Mouse (Mus musculus) CH12.LX (cell line): ENCODE measurements around the gene Prkar2a. TPM values are rescaled to one million over a fixed set of nuclear protein-coding genes. Genes with fewer than 3 reads are reported as not detected.

Source experiments
- DNase-seq: peaks from one replicate; pipeline ENCODE4 v3.0.0-alpha.2; 2013; ENCODE audit errors: extremely low read depth
- H3K27ac ChIP-seq: 2 replicates; pipeline ENCODE4 v1.5.1; 2012; ENCODE audit warnings: low read depth, mild to moderate bottlenecking, control low read depth, moderate library complexity; ENCODE audit not compliant: insufficient read depth
- H3K27me3 ChIP-seq: replicated peaks from 2 replicates; pipeline ENCODE3; 2012; ENCODE audit warnings: inconsistent platforms
- H3K36me3 ChIP-seq, 2 experiments: replicated peaks in 1 of 2; 2 replicates each; pipeline versions ENCODE3 to v1.6.1; 2012; ENCODE audit warnings: inconsistent platforms in 1 of 2, low read length in 1 of 2, mild to moderate bottlenecking in 1 of 2, mixed read lengths in 1 of 2, moderate library complexity in 1 of 2; ENCODE audit not compliant: control insufficient read depth in 1 of 2, insufficient read depth in 1 of 2
- H3K4me1 ChIP-seq, 2 experiments: 2 replicates each; pipeline ENCODE4 v1.6.1; 2012; ENCODE audit warnings: inconsistent platforms in 1 of 2, moderate library complexity in 1 of 2; ENCODE audit not compliant: insufficient read depth in 2 of 2, control insufficient read depth in 1 of 2
- H3K4me2 ChIP-seq: 2 replicates; pipeline ENCODE4 v1.6.1; 2012; ENCODE audit warnings: low read depth, mild to moderate bottlenecking, control low read depth; ENCODE audit not compliant: poor library complexity, insufficient read depth, severe bottlenecking
- H3K4me3 ChIP-seq, 3 experiments: fragments of 150-350 bp in 1 of 3; sonication (generic) in 1 of 3; replicated peaks in 1 of 3; 2 replicates each; pipeline versions ENCODE3 to v1.5.1; 2011 to 2012; ENCODE audit warnings: low read depth in 2 of 3, low read length in 2 of 3, mild to moderate bottlenecking in 2 of 3, moderate library complexity in 2 of 3, control low read depth in 1 of 3, improper control_type of control experiment in 1 of 3, inconsistent platforms in 1 of 3, mixed read lengths in 1 of 3; ENCODE audit not compliant: poor library complexity in 1 of 3
- H3K79me2 ChIP-seq: replicated peaks from 2 replicates; pipeline ENCODE4 v1.6.1; 2012; ENCODE audit warnings: mild to moderate bottlenecking, moderate library complexity; ENCODE audit not compliant: control insufficient read depth, poor library complexity, insufficient read depth, severe bottlenecking; ENCODE audit errors: extremely low read depth
- H3K9ac ChIP-seq: 2 replicates; pipeline ENCODE4 v1.6.1; 2012; ENCODE audit warnings: low read depth, mild to moderate bottlenecking, control low read depth, moderate library complexity; ENCODE audit not compliant: insufficient read depth
- H3K9me3 ChIP-seq: replicated peaks from 2 replicates; pipeline ENCODE3; 2012; ENCODE audit warnings: low read length, inconsistent platforms, mixed read lengths
- BHLHE40 ChIP-seq: IDR thresholded peaks from 2 replicates; pipeline ENCODE4 v1.6.1; 2011; ENCODE audit warnings: mild to moderate bottlenecking, low read depth, low read length, improper control_type of control experiment
- CHD2 ChIP-seq: IDR thresholded peaks from 2 replicates; pipeline ENCODE4 v1.6.1; 2011; ENCODE audit warnings: low read length, improper control_type of control experiment
- CTCF ChIP-seq, 2 experiments: IDR thresholded peaks in 1 of 2; conservative IDR thresholded peaks in 1 of 2; 2 replicates each; pipeline ENCODE4 v1.5.1; 2011 to 2012; ENCODE audit warnings: low read depth in 2 of 2, low read length in 2 of 2, improper control_type of control experiment in 1 of 2, inconsistent platforms in 1 of 2, mild to moderate bottlenecking in 1 of 2, moderate library complexity in 1 of 2
- ELF1 ChIP-seq: IDR thresholded peaks from 2 replicates; pipeline ENCODE4 v1.6.1; 2014; ENCODE audit warnings: low read depth, mild to moderate bottlenecking, inconsistent platforms, low read length, improper control_type of control experiment
- EP300 ChIP-seq: IDR thresholded peaks from 2 replicates; pipeline ENCODE4 v1.6.1; 2011; ENCODE audit warnings: low read length, improper control_type of control experiment
- ETS1 ChIP-seq: conservative IDR thresholded peaks from 2 replicates; pipeline ENCODE4 v1.6.1; 2012; ENCODE audit warnings: low read depth, mild to moderate bottlenecking, inconsistent platforms, low read length, improper control_type of control experiment, moderate library complexity
- GABPA ChIP-seq: IDR thresholded peaks from 2 replicates; pipeline ENCODE4 v1.6.1; 2012; ENCODE audit warnings: low read depth, low read length, improper control_type of control experiment, inconsistent platforms; ENCODE audit not compliant: insufficient replicate concordance
- IRF4 ChIP-seq: IDR thresholded peaks from 2 replicates; pipeline ENCODE4 v1.6.1; 2014; ENCODE audit warnings: low read depth, mild to moderate bottlenecking, inconsistent platforms, low read length, improper control_type of control experiment
- JUN ChIP-seq: IDR thresholded peaks from 2 replicates; pipeline ENCODE4 v1.6.1; 2011; ENCODE audit warnings: low read depth, mild to moderate bottlenecking, low read length, improper control_type of control experiment, moderate library complexity; ENCODE audit not compliant: insufficient read depth
- JUND ChIP-seq: conservative IDR thresholded peaks from 2 replicates; pipeline ENCODE4 v1.6.1; 2011; ENCODE audit warnings: low read depth, low read length, improper control_type of control experiment
- KAT2A ChIP-seq: IDR thresholded peaks from 2 replicates; pipeline ENCODE4 v1.6.1; 2012; ENCODE audit warnings: low read length, improper control_type of control experiment, inconsistent platforms; ENCODE audit not compliant: insufficient replicate concordance
- MAZ ChIP-seq: IDR thresholded peaks from 2 replicates; pipeline ENCODE4 v1.6.1; 2012; ENCODE audit warnings: low read depth, mild to moderate bottlenecking, inconsistent platforms, low read length, improper control_type of control experiment, moderate library complexity
- MEF2A ChIP-seq: IDR thresholded peaks from 2 replicates; pipeline ENCODE4 v1.6.1; 2014; ENCODE audit warnings: low read depth, mild to moderate bottlenecking, inconsistent platforms, low read length, improper control_type of control experiment, borderline replicate concordance
- NRF1 ChIP-seq: IDR thresholded peaks from 2 replicates; pipeline ENCODE4 v1.6.1; 2014; ENCODE audit warnings: low read depth, mild to moderate bottlenecking, inconsistent platforms, low read length, improper control_type of control experiment, moderate library complexity
- PAX5 ChIP-seq: IDR thresholded peaks from 2 replicates; pipeline ENCODE4 v1.6.1; 2012; ENCODE audit warnings: low read length, inconsistent platforms, mixed read lengths
- RAD21 ChIP-seq: IDR thresholded peaks from 2 replicates; pipeline ENCODE4 v1.6.1; 2011; ENCODE audit warnings: low read depth, mild to moderate bottlenecking, low read length, improper control_type of control experiment, moderate library complexity
- SIN3A ChIP-seq: IDR thresholded peaks from 2 replicates; pipeline ENCODE4 v1.6.1; 2012; ENCODE audit warnings: low read length, improper control_type of control experiment, inconsistent platforms
- TCF12 ChIP-seq: IDR thresholded peaks from 2 replicates; pipeline ENCODE4 v1.6.1; 2014; ENCODE audit warnings: low read depth, mild to moderate bottlenecking, inconsistent platforms, low read length, improper control_type of control experiment
- ZKSCAN1 ChIP-seq: IDR thresholded peaks from 2 replicates; pipeline ENCODE4 v1.6.1; 2012; ENCODE audit warnings: low read depth, inconsistent platforms, low read length, improper control_type of control experiment, borderline replicate concordance
- ZNF384 ChIP-seq: IDR thresholded peaks from 2 replicates; pipeline ENCODE4 v1.6.1; 2012; ENCODE audit warnings: low read depth, low read length, improper control_type of control experiment, inconsistent platforms
- dilution Hi-C: fragments of 300-500 bp; cut with MboI; formaldehyde crosslinking; loops from 2 replicates; pipeline ENCODE4 v1.14.3; 2020; ENCODE audit warnings: low sequenced_read_pairs; ENCODE audit not compliant: extremely low pct_unique_long_range_greater_than_20kb, extremely low pct_ligation_motif_present
- in situ Hi-C: fragments of 300-500 bp; cut with MboI; formaldehyde crosslinking; loops from 3 replicates; pipeline ENCODE4 v1.14.3; 2019; ENCODE audit warnings: low sequenced_read_pairs, low pct_ligation_motif_present, low pct_unique_long_range_greater_than_20kb, mixed read lengths
- polyA plus RNA-seq: library from polyadenylated mRNA; unstranded; fragments of >175 nt; gene quantifications from 2 replicates; pipeline ENCODE4 v1.2.1, GENCODE M21; 2012; ENCODE audit warnings: low read depth; ENCODE audit not compliant: insufficient read length
- total RNA-seq, 2 experiments: library from RNA; depleted of rRNA; stranded (reverse); fragments of 300-350 nt in 1 of 2; fragments of >200 nt in 1 of 2; gene quantifications; 2 replicates each; pipeline ENCODE4 v1.2.3; 2012 to 2014

Gene Prkar2a
- total and polyA plus RNA-seq, 3 experiments, result 13.6 to 44.4 (median 14.9) TPM

GRCm38 (mm10) chr9:108787080-108787479 is 98.0 kb downstream of the Prkar2a start:
- peak; percentile 58 for DNase-seq
- TF ChIP-seq GABPA (no peak), ZNF384 (no peak), CTCF (conservative IDR thresholded peaks at IDR 0.05 in 1 of 2, IDR thresholded peaks at IDR 0.05 in 1 of 2; ENCODE audit: low read depth in 2 of 2, low read length in 2 of 2) (no peak), RAD21 (no peak), MEF2A (peak; percentile 75), IRF4 (peak; percentile 52; the same call in 1 of the 2 replicates), SIN3A (no peak), BHLHE40 (peak; percentile 95), PAX5 (no peak), JUND (0 out of 2 replicates have a peak, but pooled peaks have one; percentile 44), JUN (peak; percentile 72), EP300 (peak; percentile 63; the same call in 1 of the 2 replicates), TCF12 (peak; percentile 64; the same call in 1 of the 2 replicates), ELF1 (no peak), ZKSCAN1 (no peak), ETS1 (peak; percentile 87), KAT2A (no peak), MAZ (no peak), NRF1 (no peak), CHD2 (no peak)
- Histone ChIP-seq H3K36me3 (peaks cover 4 to 28% of the 10 kb centered on the region in 2 experiments), H3K4me3 (peak overlapping the region in 1 of 3 experiments; percentile 12), H3K4me1 (peaks cover 43 to 86% of the 10 kb centered on the region in 2 experiments), H3K79me2 (peaks cover 69% of the 10 kb centered on the region), H3K9ac (no peak overlapping the region), H3K4me2 (peak overlapping the region; percentile 18), H3K9me3 (no peaks in the 10 kb centered on the region), H3K27ac (peak overlapping the region; percentile 70; the same call in 1 of the 2 replicates), H3K27me3 (no peaks in the 10 kb centered on the region)
- dilution Hi-C loops (no loop called here), in situ Hi-C loops (no loop called here)

- peaks cover 4 to 28% of the 10 kb centered on the region in 2 experiments for H3K36me3 ChIP-seq
- in situ Hi-C loops, result no loop called here
- peaks cover 75% of the 10 kb centered on the region for H3K79me2 ChIP-seq
- H3K9me3 ChIP-seq, result no peaks in the 10 kb centered on the region
- H3K9ac ChIP-seq, result no peak overlapping the region
- no peak overlapping the region for H3K4me3 ChIP-seq
- no peak for TF ChIP-seq MEF2A
- TF ChIP-seq ZNF384, result no peak
- TF ChIP-seq JUN, result no peak
- no peak for DNase-seq
- no peak overlapping the region for H3K27ac ChIP-seq
- dilution Hi-C loops, result no loop called here
- no peaks in the 10 kb centered on the region for H3K27me3 ChIP-seq
- peaks cover 43 to 89% of the 10 kb centered on the region in 2 experiments for H3K4me1 ChIP-seq
- H3K4me2 ChIP-seq, result no peak overlapping the region
Measured at GRCm38 (mm10) chr9:108788713-108789112, 99.6 kb downstream of the Prkar2a start.
